Mouse (Mus musculus): ENCODE data around the gene Efna5. TPM values are rescaled to one million over a fixed set of nuclear protein-coding genes. Genes with fewer than 3 reads are reported as not detected.

The Efna5 gene
- polyA plus RNA-seq, 1 experiment from 2014 or later, result 75.1 TPM

DNA sequence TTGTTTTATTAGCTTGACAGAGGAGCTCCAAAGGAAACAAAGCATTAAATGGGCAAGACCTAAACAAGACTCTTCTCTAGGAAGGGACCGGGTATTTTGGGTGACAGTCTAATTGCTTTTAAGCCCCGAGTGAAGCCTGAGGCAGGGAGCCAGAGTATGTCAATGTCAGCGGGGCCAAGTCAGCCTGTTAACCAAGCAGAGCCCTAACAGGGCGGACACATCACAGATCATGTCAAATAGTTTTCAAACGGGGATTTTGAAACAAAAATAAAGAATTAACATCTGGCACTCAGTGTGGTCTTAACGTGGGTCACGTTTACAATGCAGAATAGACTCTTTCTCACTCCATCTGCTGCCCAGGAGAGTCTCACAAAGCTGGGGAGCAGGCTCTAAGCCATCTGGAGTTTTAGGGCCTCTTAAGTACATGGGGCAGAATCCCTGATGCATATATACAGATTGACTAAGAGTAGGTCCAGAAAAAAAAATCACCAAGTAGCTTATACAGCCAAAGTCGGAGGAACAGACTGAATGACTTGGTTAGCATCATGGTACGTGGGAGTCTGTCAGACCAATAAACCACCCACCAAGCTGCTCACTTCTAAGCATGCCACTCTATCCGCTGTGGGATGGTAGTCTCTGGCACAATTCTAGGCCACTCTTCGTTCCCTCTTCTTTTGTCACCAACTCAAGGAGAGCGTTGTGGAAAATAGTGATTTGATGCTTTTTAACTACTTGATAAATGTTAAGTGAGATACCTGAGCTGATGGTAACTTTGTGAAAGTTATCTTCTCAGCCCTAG is 223.1 kb downstream of the Efna5 start:
- H3K9me3 ChIP-seq, result no peaks in the 10 kb centered on the region
- H3K36me3 ChIP-seq, result no peaks in the 10 kb centered on the region
- H3K9ac ChIP-seq, result no peak overlapping the region
- no peak overlapping the region for H3K27ac ChIP-seq
- H3K4me3 ChIP-seq, result no peak overlapping the region
- H3K4me1 ChIP-seq, result peaks cover 38% of the 10 kb centered on the region
- no peak overlapping the region for H3K4me2 ChIP-seq (replicated peaks)
- no peaks in the 10 kb centered on the region for H3K27me3 ChIP-seq
- no peak for ATAC-seq (ENCODE audit: low FRiP score, low read depth)
- 45% methylated on average over 12 of the region's 12 CpGs for WGBS

DNA sequence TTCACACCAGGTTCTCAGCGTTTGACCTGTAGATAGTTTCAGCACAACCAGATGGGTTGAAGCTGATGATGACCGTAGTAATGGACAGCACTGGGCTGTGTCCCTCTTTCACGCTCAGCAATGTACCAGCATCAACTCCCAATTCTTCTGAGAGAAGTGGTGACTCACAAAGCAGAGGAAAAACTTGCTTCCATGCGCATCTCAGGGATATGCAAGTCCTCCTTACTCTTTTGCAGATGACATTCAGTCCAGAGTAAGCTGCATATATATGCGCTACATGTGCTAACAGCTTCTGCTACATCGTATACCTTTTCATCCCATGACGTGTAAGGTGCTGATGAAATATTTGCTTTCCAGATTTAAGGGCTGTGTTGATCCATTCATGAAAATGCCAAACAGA is 224.1 kb downstream of the Efna5 start:
- H3K4me1 ChIP-seq, result peaks cover 32% of the 10 kb centered on the region
- no peak for ATAC-seq (ENCODE audit: low FRiP score, low read depth)
- H3K36me3 ChIP-seq, result no peaks in the 10 kb centered on the region
- no peak overlapping the region for H3K27ac ChIP-seq
- H3K4me2 ChIP-seq (replicated peaks), result no peak overlapping the region
- no peaks in the 10 kb centered on the region for H3K27me3 ChIP-seq
- H3K9me3 ChIP-seq, result no peaks in the 10 kb centered on the region
- no peak overlapping the region for H3K4me3 ChIP-seq
- no peak overlapping the region for H3K9ac ChIP-seq
- WGBS, result 88% methylated on average over 7 of the region's 7 CpGs

DNA sequence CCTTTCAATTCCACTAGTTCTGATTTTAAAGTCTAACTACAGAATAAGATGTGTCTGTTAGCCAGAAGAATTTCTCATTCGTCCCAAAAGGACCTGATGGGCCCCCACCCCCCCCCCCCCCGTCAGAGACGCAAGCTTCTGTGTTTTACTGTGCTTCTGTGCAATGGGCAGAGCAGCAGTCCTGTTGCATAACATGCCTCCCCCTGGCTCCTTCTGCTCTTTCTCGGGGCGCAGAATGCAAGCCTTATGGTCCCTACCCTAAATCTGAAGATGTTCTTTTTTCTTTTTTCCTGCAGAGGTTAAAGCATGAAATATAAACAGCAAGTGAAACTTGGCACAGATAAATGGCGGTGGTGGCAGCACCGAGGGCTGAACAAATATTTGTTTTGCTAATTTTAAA is 224.5 kb downstream of the Efna5 start:
- peaks cover 28% of the 10 kb centered on the region for H3K4me1 ChIP-seq

DNA sequence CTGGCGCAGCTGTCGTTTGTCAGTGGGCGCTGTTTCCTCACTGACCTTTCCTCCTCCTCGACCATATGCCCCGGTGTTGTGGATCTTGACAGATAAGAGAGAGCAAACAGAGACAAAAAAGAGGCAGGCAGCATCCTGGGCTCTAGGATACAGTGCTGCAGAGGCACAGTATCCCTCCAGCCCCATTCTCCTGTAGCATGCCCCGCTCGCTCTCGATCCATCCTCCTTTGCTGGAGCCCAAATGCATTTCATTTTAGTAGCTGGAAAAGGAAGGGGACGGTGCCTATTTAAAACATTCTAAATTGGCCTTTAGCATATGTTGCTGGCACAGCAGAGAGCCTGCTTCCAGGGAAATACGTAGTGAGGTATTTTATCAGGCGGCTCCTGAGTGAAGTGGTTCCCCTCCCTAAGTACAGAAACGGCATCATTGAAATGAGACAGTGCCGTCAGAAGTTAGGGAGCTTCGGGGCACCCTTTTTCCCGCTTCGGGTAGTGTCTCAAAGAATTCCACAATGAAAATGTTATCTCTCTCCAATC is 225.2 kb downstream of the Efna5 start:
- Histone ChIP-seq H3K4me3 (no peak overlapping the region), H3K4me2 (replicated peaks) (no peak overlapping the region), H3K36me3 (no peaks in the 10 kb centered on the region), H3K27me3 (no peaks in the 10 kb centered on the region), H3K27ac (no peak overlapping the region), H3K4me1 (peaks cover 28% of the 10 kb centered on the region), H3K9ac (no peak overlapping the region), H3K9me3 (no peaks in the 10 kb centered on the region)
- 55% methylated on average over 16 of the region's 16 CpGs for WGBS
- ATAC-seq (ENCODE audit: low FRiP score, low read depth), result no peak

More for the DNA sequence above, 224.5 kb downstream of the Efna5 start:
- H3K4me2 ChIP-seq (replicated peaks), result no peak overlapping the region
- no peak overlapping the region for H3K4me3 ChIP-seq
- 62% methylated on average over 7 of the region's 7 CpGs for WGBS
- ATAC-seq (ENCODE audit: low FRiP score, low read depth), result no peak
- no peak overlapping the region for H3K27ac ChIP-seq
- H3K9ac ChIP-seq, result no peak overlapping the region
- H3K27me3 ChIP-seq, result no peaks in the 10 kb centered on the region
- H3K36me3 ChIP-seq, result no peaks in the 10 kb centered on the region
- no peaks in the 10 kb centered on the region for H3K9me3 ChIP-seq

DNA sequence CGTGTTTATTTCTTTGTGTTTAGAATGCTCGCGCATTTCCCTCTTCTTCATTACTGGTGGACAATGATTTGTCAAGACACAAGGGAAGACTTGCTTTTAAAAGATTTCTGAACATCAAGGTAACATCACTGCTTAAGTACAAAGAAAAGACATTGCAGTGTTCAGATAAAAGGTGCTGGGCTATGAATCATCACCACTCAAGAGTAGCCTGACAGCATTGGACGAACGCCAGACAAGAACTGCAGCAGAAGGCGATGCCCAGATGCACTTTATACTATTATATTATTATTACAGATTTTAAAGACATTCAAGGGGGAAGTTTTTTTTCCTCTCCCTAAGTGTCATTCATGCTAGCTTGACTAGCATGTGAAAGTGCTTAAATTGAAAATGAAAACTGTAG is 228.7 kb downstream of the Efna5 start:
- Histone ChIP-seq H3K36me3 (no peaks in the 10 kb centered on the region), H3K9ac (no peak overlapping the region), H3K27me3 (no peaks in the 10 kb centered on the region), H3K9me3 (no peaks in the 10 kb centered on the region), H3K27ac (no peak overlapping the region), H3K4me2 (replicated peaks) (no peak overlapping the region), H3K4me3 (no peak overlapping the region), H3K4me1 (peaks cover 35% of the 10 kb centered on the region)
- whole genome bisulfite sequencing, result 77% methylated on average over 6 of the region's 6 CpGs
- no peak for ATAC-seq (ENCODE audit: low FRiP score, low read depth)

DNA sequence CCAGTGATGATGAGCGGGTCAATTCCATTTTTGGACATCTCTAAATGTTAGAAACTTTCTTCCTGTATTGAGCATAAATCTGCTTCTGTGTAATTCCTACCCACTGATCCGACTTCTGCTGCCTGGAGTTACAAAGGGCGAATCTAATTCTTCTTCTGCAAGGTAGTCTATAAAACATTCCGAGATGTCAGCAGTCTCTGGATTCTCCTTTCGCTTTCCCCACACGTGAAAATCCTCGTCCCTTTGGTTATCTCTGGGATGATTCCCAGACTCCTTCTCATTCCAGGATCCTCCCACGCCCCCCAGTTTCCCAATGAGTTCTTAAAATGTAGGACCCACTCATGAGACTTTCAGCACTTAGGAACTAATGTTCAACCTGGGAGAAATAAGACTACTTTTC is 229.4 kb downstream of the Efna5 start:
- Histone ChIP-seq H3K27ac (no peak overlapping the region), H3K9me3 (no peaks in the 10 kb centered on the region), H3K4me2 (replicated peaks) (no peak overlapping the region), H3K9ac (no peak overlapping the region), H3K4me3 (no peak overlapping the region), H3K27me3 (no peaks in the 10 kb centered on the region), H3K4me1 (peaks cover 35% of the 10 kb centered on the region), H3K36me3 (0 out of 2 replicates have a peak, but pooled peaks cover 3% of the 10 kb centered on the region)
- ATAC-seq (ENCODE audit: low FRiP score, low read depth), result no peak
- 71% methylated on average over 8 of the region's 8 CpGs for WGBS

DNA sequence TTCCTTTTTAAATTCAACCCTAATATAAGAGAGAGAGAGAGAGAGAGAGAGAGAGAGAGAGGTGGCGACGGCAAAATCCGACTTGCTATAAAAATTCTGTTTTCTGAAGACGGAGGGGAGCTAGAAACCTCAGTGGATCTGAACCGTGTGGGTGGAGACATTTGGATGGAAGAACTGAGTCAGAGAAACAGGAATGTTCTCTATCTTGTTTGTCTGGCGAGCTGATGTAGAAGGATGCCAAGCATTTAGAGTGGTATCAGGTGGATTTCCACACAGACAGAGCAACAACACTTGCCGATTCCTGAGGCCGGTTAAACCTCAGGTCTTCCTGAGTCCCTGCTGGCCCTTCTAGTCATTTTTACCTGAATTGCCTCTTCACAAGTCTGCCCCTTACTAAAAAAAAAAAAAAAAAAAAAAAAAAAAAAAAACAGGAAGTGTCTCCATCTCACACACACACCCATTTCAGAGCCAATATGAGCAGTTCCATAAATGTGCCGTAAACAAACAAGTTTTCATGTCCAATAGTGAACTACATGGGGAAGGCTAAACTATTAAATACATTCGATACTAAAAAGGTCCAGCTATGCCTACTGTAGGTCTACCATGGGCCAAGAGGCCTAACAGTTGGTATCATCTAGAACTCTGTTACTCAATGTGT is 231.7 kb downstream of the Efna5 start:
- Histone ChIP-seq H3K4me2 (replicated peaks) (0 out of 2 replicates have a peak overlapping the region, but pooled peaks have one; percentile 1), H3K9ac (no peak overlapping the region), H3K9me3 (no peaks in the 10 kb centered on the region), H3K36me3 (0 out of 2 replicates have a peak, but pooled peaks cover 3% of the 10 kb centered on the region), H3K27ac (no peak overlapping the region), H3K4me3 (no peak overlapping the region), H3K4me1 (peaks cover 23% of the 10 kb centered on the region), H3K27me3 (no peaks in the 10 kb centered on the region)
- WGBS, result 65% methylated on average over 10 of the region's 10 CpGs
- ATAC-seq (ENCODE audit: low FRiP score, low read depth), result no peak

DNA sequence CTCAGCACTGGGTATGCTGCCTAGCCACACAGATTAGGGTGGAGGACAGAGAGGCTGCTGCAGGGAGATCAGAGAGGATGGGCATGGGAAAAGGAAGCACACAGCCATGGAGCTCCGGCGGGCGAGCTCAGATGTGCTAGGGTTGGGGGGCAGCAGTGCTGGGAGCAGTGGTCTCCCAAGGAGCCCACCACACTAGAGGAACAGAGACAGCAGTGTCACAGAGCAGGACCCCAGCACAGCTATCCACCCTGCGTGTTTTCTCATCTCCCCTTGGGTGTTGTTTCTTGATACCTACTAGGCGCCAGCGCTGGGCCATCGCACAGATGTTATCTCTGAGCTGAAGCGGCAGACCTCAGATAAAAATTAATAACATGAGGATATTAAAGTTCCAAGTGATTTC is 234.3 kb downstream of the Efna5 start:
- ATAC-seq (ENCODE audit: low FRiP score, low read depth), result no peak
- H3K27me3 ChIP-seq, result no peaks in the 10 kb centered on the region
- no peaks in the 10 kb centered on the region for H3K9me3 ChIP-seq
- no peak overlapping the region for H3K9ac ChIP-seq
- peaks cover 33% of the 10 kb centered on the region for H3K4me1 ChIP-seq
- WGBS, result 88% methylated on average over 8 of the region's 8 CpGs
- H3K36me3 ChIP-seq, result 0 out of 2 replicates have a peak, but pooled peaks cover 3% of the 10 kb centered on the region
- H3K27ac ChIP-seq, result no peak overlapping the region
- H3K4me3 ChIP-seq, result no peak overlapping the region
- no peak overlapping the region for H3K4me2 ChIP-seq (replicated peaks)

DNA sequence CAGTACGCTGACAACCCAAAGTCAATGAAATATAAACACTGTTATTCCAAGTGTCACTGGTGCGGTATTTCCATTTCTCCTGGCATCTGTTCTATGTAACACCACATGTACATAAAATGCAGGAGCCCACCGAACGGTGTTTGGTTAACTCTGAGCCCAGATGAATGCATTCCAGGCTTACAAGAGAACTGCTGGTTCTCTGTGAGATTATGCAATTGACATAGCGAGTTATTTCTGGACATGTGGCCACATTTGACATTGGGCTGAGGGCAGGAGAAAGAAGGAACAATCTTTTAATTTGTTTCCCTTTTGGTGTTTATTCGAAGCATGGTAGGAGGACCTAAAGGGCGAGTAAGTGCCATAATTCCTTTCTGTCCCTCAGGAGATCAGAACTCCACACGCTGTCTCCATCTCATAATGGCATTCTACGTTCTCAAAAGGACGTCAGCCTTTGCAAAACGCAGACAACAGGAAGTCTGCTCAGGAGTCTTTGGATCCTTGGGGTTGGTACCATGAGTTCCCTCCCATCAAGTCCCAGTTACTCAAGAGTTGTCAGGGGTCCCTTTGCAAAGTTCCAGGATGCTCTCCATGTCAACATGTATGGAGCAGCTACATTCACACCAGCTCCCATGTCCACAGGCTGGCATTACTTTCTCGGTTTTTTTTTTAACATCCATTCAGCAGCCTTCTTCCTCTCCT is 238.5 kb downstream of the Efna5 start:
- 0 out of 2 replicates have a peak, but pooled peaks cover 3% of the 10 kb centered on the region for H3K36me3 ChIP-seq
- WGBS, result 67% methylated on average over 12 of the region's 12 CpGs
- H3K4me3 ChIP-seq, result no peak overlapping the region
- no peaks in the 10 kb centered on the region for H3K9me3 ChIP-seq
- ATAC-seq (ENCODE audit: low FRiP score, low read depth), result no peak
- H3K9ac ChIP-seq, result no peak overlapping the region
- H3K4me1 ChIP-seq, result peaks cover 15% of the 10 kb centered on the region
- no peaks in the 10 kb centered on the region for H3K27me3 ChIP-seq
- H3K27ac ChIP-seq, result no peak overlapping the region
- no peak overlapping the region for H3K4me2 ChIP-seq (replicated peaks)

DNA sequence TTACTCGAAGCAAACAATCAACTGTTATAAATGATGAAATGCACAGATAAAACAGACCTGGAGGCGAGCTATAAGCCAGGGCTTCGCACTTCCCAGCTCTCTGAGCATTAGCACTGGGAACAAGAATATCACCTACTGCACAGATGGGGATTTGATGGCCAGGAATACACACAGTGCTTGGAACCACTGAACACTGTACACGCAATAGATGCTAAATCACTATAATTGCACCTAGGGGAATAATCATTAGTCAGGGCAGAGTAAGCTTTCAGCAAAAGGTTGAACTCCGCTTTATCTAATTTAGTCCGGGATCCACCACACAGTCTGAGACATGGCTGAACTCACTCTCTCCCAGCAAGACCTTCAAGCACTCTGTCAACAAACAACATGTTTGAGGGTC is 240.5 kb downstream of the Efna5 start:
- Histone ChIP-seq H3K4me2 (replicated peaks) (no peak overlapping the region), H3K27ac (no peak overlapping the region), H3K4me1 (peaks cover 15% of the 10 kb centered on the region), H3K27me3 (no peaks in the 10 kb centered on the region), H3K9me3 (no peaks in the 10 kb centered on the region), H3K9ac (no peak overlapping the region), H3K36me3 (no peaks in the 10 kb centered on the region), H3K4me3 (no peak overlapping the region)
- ATAC-seq (ENCODE audit: low FRiP score, low read depth), result no peak
- 83% methylated on average over 6 of the region's 6 CpGs for WGBS

DNA sequence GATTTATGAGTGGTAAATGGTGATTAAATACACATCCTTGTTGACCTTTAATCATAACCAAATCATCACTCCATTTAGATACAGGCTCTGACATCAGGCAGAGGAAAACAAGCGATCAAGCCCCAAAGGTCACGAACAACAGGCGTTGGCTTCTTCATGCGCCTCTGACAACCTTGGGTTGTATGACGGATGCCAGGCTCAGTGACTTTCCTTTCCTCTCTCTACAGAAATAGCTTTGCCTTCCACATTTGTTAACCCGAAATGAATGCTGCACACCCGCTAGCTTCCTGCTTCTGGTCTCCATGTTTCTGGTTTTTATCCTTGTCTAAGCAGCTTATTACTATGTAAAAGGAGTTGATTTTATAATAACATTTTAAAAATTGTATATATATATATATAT is 244.2 kb downstream of the Efna5 start:
- Histone ChIP-seq H3K36me3 (no peaks in the 10 kb centered on the region), H3K27ac (no peak overlapping the region), H3K9ac (no peak overlapping the region), H3K9me3 (no peaks in the 10 kb centered on the region), H3K4me1 (peaks cover 4% of the 10 kb centered on the region; the same call in 1 of the 2 replicates), H3K4me3 (no peak overlapping the region), H3K27me3 (no peaks in the 10 kb centered on the region), H3K4me2 (replicated peaks) (no peak overlapping the region)
- 87% methylated on average over 7 of the region's 7 CpGs for WGBS
- ATAC-seq (ENCODE audit: low FRiP score, low read depth), result no peak

DNA sequence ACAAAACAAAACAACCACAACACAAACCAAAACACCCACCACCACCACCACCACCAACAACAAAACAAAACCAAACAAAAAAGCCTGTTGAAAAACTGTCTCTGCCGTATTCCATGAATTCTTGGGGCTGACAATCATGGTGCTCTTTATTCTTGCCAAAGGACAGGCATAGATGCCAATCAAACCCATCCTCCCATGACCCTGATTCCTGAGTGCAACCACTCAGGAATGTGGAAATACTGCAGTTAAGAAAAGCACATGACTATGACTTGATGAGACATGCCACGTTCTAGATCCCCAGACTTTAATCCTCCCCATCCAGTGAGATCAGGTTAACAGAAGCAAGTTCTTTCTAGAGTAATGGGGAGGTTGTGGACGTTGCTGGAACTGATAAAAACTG is 246.2 kb downstream of the Efna5 start:
- WGBS, result 77% methylated on average over 3 of the region's 3 CpGs
- no peak for ATAC-seq (ENCODE audit: low FRiP score, low read depth)
- no peak overlapping the region for H3K9ac ChIP-seq
- H3K36me3 ChIP-seq, result no peaks in the 10 kb centered on the region
- H3K4me3 ChIP-seq, result no peak overlapping the region
- no peaks in the 10 kb centered on the region for H3K9me3 ChIP-seq
- H3K4me2 ChIP-seq (replicated peaks), result no peak overlapping the region
- no peaks in the 10 kb centered on the region for H3K27me3 ChIP-seq
- H3K4me1 ChIP-seq, result no peaks in the 10 kb centered on the region
- no peak overlapping the region for H3K27ac ChIP-seq

Data from limb, embryonic 13.5 days (tissue).